Mouse (Mus musculus) bone marrow, adult 2 months (tissue): Measurements from ENCODE around the gene Tnip1.

Source experiments
- CTCF ChIP-seq: fragments of 200-500 bp; IDR thresholded peaks from 2 replicates; pipeline ENCODE4 v1.5.1; 2011; ENCODE audit warnings: low read length, control low read depth; ENCODE audit not compliant: control insufficient read depth, insufficient read depth
- POLR2A ChIP-seq: fragments of 200-500 bp; IDR thresholded peaks from 2 replicates; pipeline ENCODE4 v1.6.1; 2011; ENCODE audit warnings: low read depth, mild to moderate bottlenecking, control low read depth, low read length, borderline replicate concordance; ENCODE audit not compliant: control insufficient read depth

- TF ChIP-seq POLR2A: no peak
- no peak for TF ChIP-seq CTCF
These were observed 4.1 kb downstream of the Tnip1 start for GRCm38 (mm10) chr11:54958571-54959073.
